Comparison of ENCODE assay signal across 11 mouse cellular contexts in the genomic region with DNA sequence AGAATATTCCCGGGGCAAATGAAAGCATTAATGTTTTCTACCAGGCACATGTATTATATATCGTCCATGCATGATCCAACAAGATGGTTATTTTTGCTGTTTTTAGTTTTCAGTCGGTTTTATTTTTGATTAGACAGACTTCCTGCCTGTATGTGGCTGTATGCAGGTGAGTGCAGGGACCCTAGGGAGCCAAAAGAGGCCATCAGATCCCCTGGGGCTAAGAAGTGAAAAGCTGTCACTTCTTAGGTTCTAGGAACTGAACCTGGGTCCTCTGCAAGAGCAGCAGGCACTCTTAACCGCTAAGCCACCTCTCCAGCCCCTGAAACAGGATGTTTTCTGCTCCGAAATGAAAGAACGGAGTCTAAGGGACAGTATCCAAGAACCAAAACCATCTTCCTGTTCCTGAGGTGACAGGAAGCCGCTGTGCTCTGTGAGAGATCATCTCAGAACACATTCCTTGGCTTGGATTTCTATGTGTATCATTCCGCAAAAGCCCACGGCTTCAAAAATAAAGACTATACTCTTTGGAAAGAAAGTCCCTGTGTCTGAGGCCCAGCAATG. TPM values are rescaled to one million over a fixed set of nuclear protein-coding genes. Genes with fewer than 3 reads are reported as not detected.
DNase-seq lines count a peak whose midpoint lies in the region; ATAC-seq and TF ChIP-seq lines count a peak whose summit lies in the region.
"Had no signal": no experiment of that assay in that cellular context is flagged by ENCODE, and none has a peak within 500 bp of the region (broad histone marks: within the 10 kb centered on the region; RNA-seq: fewer than 3 reads in every experiment).

No protein-coding gene starts in this region.

- WGBS in kidney, embryonic 16.5 days = 73% methylated on average over 9 of the region's 9 CpGs
- WGBS in spleen, adult 2 months = 19% methylated on average over 9 of the region's 9 CpGs
- 57% methylated on average over 9 of the region's 9 CpGs for WGBS in heart, embryonic 16.5 days
- WGBS in stomach, embryonic 15.5 days = 63% methylated on average over 9 of the region's 9 CpGs

- H3K27ac ChIP-seq in kidney, embryonic 16.5 days (ENCODE audit: low read length) = peak overlapping the region; percentile 74
- H3K27ac ChIP-seq in spleen, adult 2 months (ENCODE audit: insufficient read depth, low read length) = peak overlapping the region; percentile 57
- H3K27ac ChIP-seq in heart, embryonic 16.5 days (ENCODE audit: low read length) = peak overlapping the region; percentile 77
- peak overlapping the region; percentile 40; the same call in 1 of the 2 replicates for H3K27ac ChIP-seq in stomach, embryonic 15.5 days

- H3K9ac ChIP-seq in kidney, embryonic 16.5 days (replicated peaks; ENCODE audit: low read length) = no peak overlapping the region
- H3K9ac ChIP-seq in heart, embryonic 16.5 days (ENCODE audit: low read length) = no peak overlapping the region
- no peak overlapping the region for H3K9ac ChIP-seq in stomach, embryonic 15.5 days
- H3K9ac ChIP-seq: forebrain, postnatal 0 days had no signal

- TF ChIP-seq POLR2A in spleen, adult 2 months (IDR thresholded peaks at IDR 0.05; ENCODE audit: low read depth, low read length) = no peak

- H3K36me3 ChIP-seq in kidney, embryonic 16.5 days (ENCODE audit: insufficient read depth, low read length) = no peaks in the 10 kb centered on the region
- no peaks in the 10 kb centered on the region for H3K36me3 ChIP-seq in spleen, adult 2 months (ENCODE audit: control insufficient read depth, insufficient read depth, low read length)
- no peaks in the 10 kb centered on the region for H3K36me3 ChIP-seq in heart, embryonic 16.5 days (ENCODE audit: control insufficient read depth, insufficient read depth)
- H3K36me3 ChIP-seq in stomach, embryonic 15.5 days = no peaks in the 10 kb centered on the region

- H3K4me2 ChIP-seq in kidney, embryonic 16.5 days (replicated peaks; ENCODE audit: low read depth, low read length) = no peak overlapping the region
- H3K4me2 ChIP-seq in heart, embryonic 16.5 days (ENCODE audit: low read depth, low read length) = peak overlapping the region; percentile 39; the same call in 1 of the 2 replicates
- H3K4me2 ChIP-seq in stomach, embryonic 15.5 days = no peak overlapping the region; the same call in 1 of the 2 replicates

- H3K4me1 ChIP-seq in kidney, embryonic 16.5 days (ENCODE audit: insufficient read depth, low read length) = peaks cover 16% of the 10 kb centered on the region
- H3K4me1 ChIP-seq in spleen, adult 2 months (ENCODE audit: control insufficient read depth, insufficient read depth, insufficient read length) = peaks cover 39% of the 10 kb centered on the region
- peaks cover 11% of the 10 kb centered on the region for H3K4me1 ChIP-seq in heart, embryonic 16.5 days (ENCODE audit: control insufficient read depth, insufficient read depth, low read length)
- 0 out of 2 replicates have a peak, but pooled peaks cover 5% of the 10 kb centered on the region for H3K4me1 ChIP-seq in stomach, embryonic 15.5 days

- H3K4me3 ChIP-seq in kidney, embryonic 16.5 days (ENCODE audit: low read length) = no peak overlapping the region
- H3K4me3 ChIP-seq in spleen, adult 2 months (ENCODE audit: extremely low read depth, insufficient read depth, insufficient read length) = no peak overlapping the region
- no peak overlapping the region for H3K4me3 ChIP-seq in heart, embryonic 16.5 days (ENCODE audit: low read length)
- H3K4me3 ChIP-seq in stomach, embryonic 15.5 days (replicated peaks) = no peak overlapping the region

- no peak for DNase-seq in kidney, adult 18-20 months
- DNase-seq in spleen, adult 2 months (ENCODE audit: low read depth in 1 of 2, low spot score in 2 of 2) = no peak
- DNase-seq in spleen, postnatal 4 days (ENCODE audit: low spot score in 2 of 2) = no peak
- DNase-seq in adrenal gland, postnatal 25 days = no peak
- no peak for DNase-seq in adrenal gland, postnatal 14 days
- DNase-seq: adrenal gland, postnatal 36 days; forebrain, postnatal 0 days; thymus, postnatal 14 days had no signal

- no peak for TF ChIP-seq CTCF in spleen, adult 2 months (IDR thresholded peaks at IDR 0.05; ENCODE audit: extremely low read depth, insufficient read depth, insufficient read length, insufficient replicate concordance)

- H3K27me3 ChIP-seq in kidney, embryonic 16.5 days (ENCODE audit: insufficient read depth, low read length) = no peaks in the 10 kb centered on the region
- H3K27me3 ChIP-seq in spleen, adult 2 months (ENCODE audit: control insufficient read depth, insufficient read depth, low read length) = no peaks in the 10 kb centered on the region
- H3K27me3 ChIP-seq in heart, embryonic 16.5 days (ENCODE audit: control insufficient read depth, insufficient read depth, low read length) = no peaks in the 10 kb centered on the region
- H3K27me3 ChIP-seq in stomach, embryonic 15.5 days (replicated peaks) = no peaks in the 10 kb centered on the region

- ATAC-seq in kidney, embryonic 16.5 days (ENCODE audit: low FRiP score, low TSS enrichment) = no peak
- no peak for ATAC-seq in heart, embryonic 16.5 days (replicated peaks; ENCODE audit: extremely low read depth, insufficient read depth, low FRiP score)
- ATAC-seq in stomach, embryonic 15.5 days (ENCODE audit: insufficient read depth, low FRiP score, low read depth) = no peak

- H3K9me3 ChIP-seq in kidney, embryonic 16.5 days (ENCODE audit: low read length) = no peaks in the 10 kb centered on the region
- no peaks in the 10 kb centered on the region for H3K9me3 ChIP-seq in heart, embryonic 16.5 days (replicated peaks; ENCODE audit: control insufficient read depth, low read length)
- H3K9me3 ChIP-seq in stomach, embryonic 15.5 days = no peaks in the 10 kb centered on the region

RNA-seq across cellular contexts. Expression of a gene that starts 15.9 kb away (rescaled TPM):
- 136 and 150 TPM in 2 replicates for polyA plus RNA-seq in kidney, embryonic 16.5 days (2015; fragmentation: Nextera tagmentation; extraction: Ambion mirVana)
- polyA plus RNA-seq in spleen, adult 2 months (2012; rRNA removed) = 69.7 and 83.6 TPM in 2 replicates
- polyA plus RNA-seq in heart, embryonic 16.5 days (2015; fragmentation: Nextera tagmentation; extraction: Ambion mirVana) = 89.5 and 94.1 TPM in 2 replicates
- polyA plus RNA-seq in stomach, embryonic 15.5 days (2015; fragmentation: Nextera tagmentation; extraction: Ambion mirVana) = 95.9 and 97.4 TPM in 2 replicates
- total RNA-seq in adrenal gland, postnatal 25 days (2021) = 114 and 125 TPM in 2 replicates
- total RNA-seq in adrenal gland, postnatal 14 days (2021) = 100 and 106 TPM in 2 replicates

RNA-seq across cellular contexts. Expression of a gene that starts 16.0 kb away (rescaled TPM):
- polyA plus RNA-seq in kidney, embryonic 16.5 days (2015; fragmentation: Nextera tagmentation; extraction: Ambion mirVana) = 28.6 and 29.2 TPM in 2 replicates
- 3.5 and 4.0 TPM in 2 replicates for polyA plus RNA-seq in spleen, adult 2 months (2012; rRNA removed)
- 8.0 and 8.3 TPM in 2 replicates for polyA plus RNA-seq in heart, embryonic 16.5 days (2015; fragmentation: Nextera tagmentation; extraction: Ambion mirVana)
- polyA plus RNA-seq in stomach, embryonic 15.5 days (2015; fragmentation: Nextera tagmentation; extraction: Ambion mirVana) = 13.4 and 14.6 TPM in 2 replicates
- total RNA-seq in adrenal gland, postnatal 25 days (2021) = 11.8 and 12.5 TPM in 2 replicates
- 8.8 and 13.6 TPM in 2 replicates for total RNA-seq in adrenal gland, postnatal 14 days (2021)

RNA-seq across cellular contexts. Expression of a gene that starts 54.8 kb away (rescaled TPM):
- 24.0 and 26.0 TPM in 2 replicates for polyA plus RNA-seq in kidney, embryonic 16.5 days (2015; fragmentation: Nextera tagmentation; extraction: Ambion mirVana)
- 3.1 and 5.8 TPM in 2 replicates for polyA plus RNA-seq in spleen, adult 2 months (2012; rRNA removed)
- 23.3 and 25.5 TPM in 2 replicates for polyA plus RNA-seq in heart, embryonic 16.5 days (2015; fragmentation: Nextera tagmentation; extraction: Ambion mirVana)
- 24.0 and 26.9 TPM in 2 replicates for polyA plus RNA-seq in stomach, embryonic 15.5 days (2015; fragmentation: Nextera tagmentation; extraction: Ambion mirVana)
- 23.9 and 28.6 TPM in 2 replicates for total RNA-seq in adrenal gland, postnatal 25 days (2021)
- 23.5 and 27.8 TPM in 2 replicates for total RNA-seq in adrenal gland, postnatal 14 days (2021)
